Comparison of ENCODE assay signal across 8 mouse cellular contexts in the genomic region with DNA sequence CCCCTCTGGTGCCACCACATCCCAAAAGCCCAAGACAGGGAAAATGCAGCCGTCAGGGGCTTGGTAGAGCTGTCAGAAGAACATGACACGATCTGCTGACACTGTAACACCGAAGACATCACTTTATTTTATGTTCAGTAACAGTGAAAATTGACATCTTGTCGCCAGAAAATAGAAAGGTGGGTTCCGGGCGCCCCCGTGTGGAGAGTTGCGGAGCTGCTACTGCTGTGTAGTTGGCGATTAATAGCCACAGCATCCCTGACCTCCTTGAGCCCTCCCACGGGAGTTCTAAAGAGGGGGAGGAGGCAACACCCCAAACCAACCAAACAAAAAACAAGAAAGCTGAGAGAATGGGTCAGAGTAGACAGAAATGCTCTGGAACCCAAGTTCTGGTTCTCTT. TPM values are rescaled to one million over a fixed set of nuclear protein-coding genes. Genes with fewer than 3 reads are reported as not detected.
DNase-seq lines count a peak whose midpoint lies in the region; ATAC-seq and TF ChIP-seq lines count a peak whose summit lies in the region.

No protein-coding gene starts in this region.

- no peak for ATAC-seq in heart, embryonic 12.5 days (ENCODE audit: insufficient number of reproducible peaks, low FRiP score)
- peak; percentile 75; the same call in 1 of the 2 replicates for ATAC-seq in erythroblast, adult 5-6 weeks (replicated peaks; ENCODE audit: low FRiP score, poor library complexity, severe bottlenecking)
- ATAC-seq in hindbrain, postnatal 0 days, result peak; percentile 12; the same call in 1 of the 2 replicates
- ATAC-seq in midbrain, postnatal 0 days (ENCODE audit: low FRiP score), result no peak

- peak; percentile 38 to 89 for DNase-seq in heart, adult 18-20 months
- peak; percentile 83 for DNase-seq in hindbrain, postnatal 0 days (ENCODE audit: low spot score)
- peak; percentile 84 for DNase-seq in left cerebral cortex, postnatal 4 days
- peak; percentile 69 for DNase-seq in midbrain, postnatal 0 days (ENCODE audit: low spot score)
- DNase-seq in spleen, postnatal 36 days (ENCODE audit: low spot score in 2 of 2), result peak; percentile 32 to 41

- H3K27ac ChIP-seq in heart, embryonic 12.5 days (ENCODE audit: poor library complexity, severe bottlenecking), result no peak overlapping the region
- H3K27ac ChIP-seq in bone marrow, adult 2 months (ENCODE audit: control insufficient read depth, insufficient read depth, low read depth, low read length, poor library complexity), result no peak overlapping the region
- H3K27ac ChIP-seq in hindbrain, postnatal 0 days, result no peak overlapping the region
- H3K27ac ChIP-seq in midbrain, postnatal 0 days (ENCODE audit: low read depth, low read length), result 0 out of 2 replicates have a peak overlapping the region, but pooled peaks have one; percentile 32

- 3% methylated on average over 10 of the region's 10 CpGs for WGBS in heart, embryonic 12.5 days
- under 1% methylated on average over 10 of the region's 10 CpGs for WGBS in bone marrow, adult 2 months
- under 1% methylated on average over 10 of the region's 10 CpGs for WGBS in hindbrain, postnatal 0 days
- WGBS in midbrain, postnatal 0 days, result 1% methylated on average over 10 of the region's 10 CpGs

- H3K27me3 ChIP-seq in heart, embryonic 12.5 days (replicated peaks), result peaks cover 66% of the 10 kb centered on the region
- no peaks in the 10 kb centered on the region; the same call in 1 of the 2 replicates for H3K27me3 ChIP-seq in hindbrain, postnatal 0 days (ENCODE audit: insufficient read depth, low read length)
- H3K27me3 ChIP-seq in midbrain, postnatal 0 days (ENCODE audit: insufficient read depth, low read length), result no peaks in the 10 kb centered on the region

- no peak for TF ChIP-seq POLR2A in bone marrow, adult 2 months (IDR thresholded peaks at IDR 0.05; ENCODE audit: borderline replicate concordance, control insufficient read depth, low read depth, low read length)

- H3K4me2 ChIP-seq in heart, embryonic 12.5 days, result no peak overlapping the region
- no peak overlapping the region for H3K4me2 ChIP-seq in hindbrain, postnatal 0 days (ENCODE audit: low read depth, low read length)
- no peak overlapping the region for H3K4me2 ChIP-seq in midbrain, postnatal 0 days (ENCODE audit: low read depth, low read length, poor library complexity, severe bottlenecking)

- no peak overlapping the region for H3K4me3 ChIP-seq in heart, embryonic 12.5 days
- H3K4me3 ChIP-seq in bone marrow, adult 2 months (replicated peaks; ENCODE audit: control insufficient read depth, low read depth, low read length), result no peak overlapping the region
- no peak overlapping the region for H3K4me3 ChIP-seq in hindbrain, postnatal 0 days (ENCODE audit: low read length)
- H3K4me3 ChIP-seq in midbrain, postnatal 0 days (ENCODE audit: low read depth, low read length), result no peak overlapping the region

- H3K36me3 ChIP-seq in heart, embryonic 12.5 days, result no peaks in the 10 kb centered on the region
- H3K36me3 ChIP-seq in hindbrain, postnatal 0 days (ENCODE audit: insufficient read depth, low read length), result peaks cover 14% of the 10 kb centered on the region
- H3K36me3 ChIP-seq in midbrain, postnatal 0 days (ENCODE audit: insufficient read depth, low read length), result peaks cover 35% of the 10 kb centered on the region

- intact Hi-C loops in left cerebral cortex, postnatal 4 days (cut with DNase I), result loop anchor here (2.0 kb wide), 1 partner anchor 106 kb away; no protein-coding TSS in a partner anchor

- no peak overlapping the region for H3K9ac ChIP-seq in heart, embryonic 12.5 days
- no peak overlapping the region for H3K9ac ChIP-seq in hindbrain, postnatal 0 days (replicated peaks; ENCODE audit: low read length)
- H3K9ac ChIP-seq in midbrain, postnatal 0 days (replicated peaks; ENCODE audit: low read length, poor library complexity, severe bottlenecking), result no peak overlapping the region

- peaks cover 10% of the 10 kb centered on the region; the same call in 1 of the 2 replicates for H3K4me1 ChIP-seq in heart, embryonic 12.5 days (replicated peaks)
- no peaks in the 10 kb centered on the region for H3K4me1 ChIP-seq in bone marrow, adult 2 months (ENCODE audit: control insufficient read depth, insufficient read depth, low read length)
- H3K4me1 ChIP-seq in hindbrain, postnatal 0 days (ENCODE audit: insufficient read depth, low read length), result 0 out of 2 replicates have a peak, but pooled peaks cover 4% of the 10 kb centered on the region
- H3K4me1 ChIP-seq in midbrain, postnatal 0 days (ENCODE audit: insufficient read depth, low read length), result no peaks in the 10 kb centered on the region

- peak; percentile 81 for TF ChIP-seq CTCF in bone marrow, adult 2 months (IDR thresholded peaks at IDR 0.05; ENCODE audit: control insufficient read depth, insufficient read depth, low read length)
- peak; percentile 89 for TF ChIP-seq CTCF in hindbrain, postnatal 0 days (IDR thresholded peaks at IDR 0.05; ENCODE audit: low read depth)
- peak; percentile 92 for TF ChIP-seq CTCF in midbrain, postnatal 0 days (IDR thresholded peaks at IDR 0.05)

- H3K9me3 ChIP-seq in heart, embryonic 12.5 days (replicated peaks), result no peaks in the 10 kb centered on the region
- H3K9me3 ChIP-seq in hindbrain, postnatal 0 days (ENCODE audit: low read length), result no peaks in the 10 kb centered on the region
- H3K9me3 ChIP-seq in midbrain, postnatal 0 days (ENCODE audit: low read length), result no peaks in the 10 kb centered on the region

RNA-seq across cellular contexts. Expression of gene Magoh, which starts 34.6 kb away (rescaled TPM):
- 10 to 100 TPM; 43.6 to 46.4 TPM for total RNA-seq in heart, adult 18-20 months (2021)
- polyA plus RNA-seq in heart, embryonic 12.5 days (2016; fragmentation: Nextera tagmentation; extraction: Ambion mirVana), result 106 and 114 TPM in 2 replicates
- polyA plus RNA-seq in bone marrow, adult 2 months (2011; ENCODE audit: insufficient read depth, insufficient read length, low replicate concordance, missing spikeins), result 75.8 and 105 TPM in 2 replicates
- 51.0 and 66.9 TPM in 2 replicates for total RNA-seq in erythroblast, adult 5-6 weeks (2015; ENCODE audit: low replicate concordance)
- total RNA-seq in erythroblast, adult 5-6 weeks (2017; ENCODE audit: low replicate concordance), result 63.7 and 79.4 TPM in 2 replicates
- total RNA-seq in hindbrain, postnatal 0 days (2014; rRNA removed), result 31.7 and 35.4 TPM in 2 replicates
- polyA plus RNA-seq in hindbrain, postnatal 0 days (2015; fragmentation: Nextera tagmentation; extraction: Ambion mirVana), result 124 and 129 TPM in 2 replicates
- total RNA-seq in left cerebral cortex, postnatal 4 days (2021), result 10 to 100 TPM; 64.4 to 68.6 TPM
- 44.5 and 45.3 TPM in 2 replicates for total RNA-seq in midbrain, postnatal 0 days (2014; rRNA removed)
- polyA plus RNA-seq in midbrain, postnatal 0 days (2015; fragmentation: Nextera tagmentation; extraction: Ambion mirVana), result 117 and 124 TPM in 2 replicates

RNA-seq across cellular contexts. Expression of gene Lrp8, which starts 42.9 kb away (rescaled TPM):
- 1 to 10 TPM in 1 of 2 experiments, under 1 TPM in 1; 0.72 to 1.1 TPM for total RNA-seq in heart, adult 18-20 months (2021)
- polyA plus RNA-seq in heart, embryonic 12.5 days (2016; fragmentation: Nextera tagmentation; extraction: Ambion mirVana), result 1.9 and 2.4 TPM in 2 replicates
- polyA plus RNA-seq in bone marrow, adult 2 months (2011; ENCODE audit: insufficient read depth, insufficient read length, low replicate concordance, missing spikeins), result 7.6 and 10.2 TPM in 2 replicates
- 2.1 and 2.3 TPM in 2 replicates for total RNA-seq in erythroblast, adult 5-6 weeks (2015; ENCODE audit: low replicate concordance)
- 4.7 and 6.0 TPM in 2 replicates for total RNA-seq in erythroblast, adult 5-6 weeks (2017; ENCODE audit: low replicate concordance)
- total RNA-seq in hindbrain, postnatal 0 days (2014; rRNA removed), result 62.2 and 65.9 TPM in 2 replicates
- polyA plus RNA-seq in hindbrain, postnatal 0 days (2015; fragmentation: Nextera tagmentation; extraction: Ambion mirVana), result 33.9 and 34.5 TPM in 2 replicates
- 100 to 1,000 TPM; 207 to 215 TPM for total RNA-seq in left cerebral cortex, postnatal 4 days (2021)
- 74.1 and 78.5 TPM in 2 replicates for total RNA-seq in midbrain, postnatal 0 days (2014; rRNA removed)
- 31.9 and 35.2 TPM in 2 replicates for polyA plus RNA-seq in midbrain, postnatal 0 days (2015; fragmentation: Nextera tagmentation; extraction: Ambion mirVana)

RNA-seq across cellular contexts. Expression of gene 0610037L13Rik, which starts 44.6 kb away (rescaled TPM):
- 10 to 100 TPM; 47.0 to 59.4 TPM for total RNA-seq in heart, adult 18-20 months (2021)
- 104 and 105 TPM in 2 replicates for polyA plus RNA-seq in heart, embryonic 12.5 days (2016; fragmentation: Nextera tagmentation; extraction: Ambion mirVana)
- polyA plus RNA-seq in bone marrow, adult 2 months (2011; ENCODE audit: insufficient read depth, insufficient read length, low replicate concordance, missing spikeins), result 28.6 and 77.3 TPM in 2 replicates
- 15.4 and 27.4 TPM in 2 replicates for total RNA-seq in erythroblast, adult 5-6 weeks (2015; ENCODE audit: low replicate concordance)
- 5.3 and 21.7 TPM in 2 replicates for total RNA-seq in erythroblast, adult 5-6 weeks (2017; ENCODE audit: low replicate concordance)
- 33.2 and 58.3 TPM in 2 replicates for total RNA-seq in hindbrain, postnatal 0 days (2014; rRNA removed)
- polyA plus RNA-seq in hindbrain, postnatal 0 days (2015; fragmentation: Nextera tagmentation; extraction: Ambion mirVana), result 110 and 111 TPM in 2 replicates
- total RNA-seq in left cerebral cortex, postnatal 4 days (2021), result 10 to 100 TPM; 53.0 to 57.5 TPM
- 40.5 and 55.5 TPM in 2 replicates for total RNA-seq in midbrain, postnatal 0 days (2014; rRNA removed)
- polyA plus RNA-seq in midbrain, postnatal 0 days (2015; fragmentation: Nextera tagmentation; extraction: Ambion mirVana), result 94.7 and 103 TPM in 2 replicates

Comparison
In these comparisons a context has a peak if more than half of its experiments do, and no peak if none do; other contexts are left out.
1. ATAC-seq: peak in erythroblast, adult 5-6 weeks (single experiment) and hindbrain, postnatal 0 days (single experiment); none in heart, embryonic 12.5 days (single experiment) and midbrain, postnatal 0 days (single experiment).
2. Peak in every context shown above with its lines, with median percentiles within 50 percentile points of each other: DNase-seq and CTCF ChIP-seq.